Mouse (Mus musculus): ENCODE data around the gene Mdn1. TPM values are rescaled to one million over a fixed set of nuclear protein-coding genes. Genes with fewer than 3 reads are reported as not detected.

The Mdn1 gene
- 39.2 TPM for polyA plus RNA-seq (2017; shearing (Covaris generic))

GRCm38 (mm10) chr4:32656918-32657662 is at the start of gene Mdn1:
TSS of gene Mdn1 (plus strand) at chr4:32657119.

GRCm38 (mm10) chr4:32615034-32615881 is 41.7 kb upstream of the Mdn1 start, which contains the start of gene Casp8ap2:
TSS of gene Casp8ap2 (plus strand) at chr4:32615451.

GRCm38 (mm10) chr4:32799966-32800576 is 143.2 kb downstream of the Mdn1 start, which contains the start of gene Lyrm2:
TSS of gene Lyrm2 (plus strand) at chr4:32800253.

Other genes starting within 250 kb of the Mdn1 start
- gene Gja10, start 54.4 kb upstream of the Mdn1 start, polyA plus RNA-seq (2017; shearing (Covaris generic)): not detected
- 38.4 TPM for gene Casp8ap2, start 41.7 kb upstream of the Mdn1 start, polyA plus RNA-seq (2017; shearing (Covaris generic))
- gene Lyrm2, start 143.1 kb downstream of the Mdn1 start, polyA plus RNA-seq (2017; shearing (Covaris generic)): 23.4 TPM

Data from naive thymus-derived CD4-positive, alpha-beta T cell, adult 5 months (primary cell).